Mouse (Mus musculus) brain, embryonic 18.5 days (tissue): Measurements from ENCODE around the gene Disp1.

ENCODE experiments used
- DNase-seq: peaks from one replicate; pipeline ENCODE4 v3.0.0-alpha.2; 2012; ENCODE audit warnings: low read depth, low spot score

The Disp1 gene

DNA sequence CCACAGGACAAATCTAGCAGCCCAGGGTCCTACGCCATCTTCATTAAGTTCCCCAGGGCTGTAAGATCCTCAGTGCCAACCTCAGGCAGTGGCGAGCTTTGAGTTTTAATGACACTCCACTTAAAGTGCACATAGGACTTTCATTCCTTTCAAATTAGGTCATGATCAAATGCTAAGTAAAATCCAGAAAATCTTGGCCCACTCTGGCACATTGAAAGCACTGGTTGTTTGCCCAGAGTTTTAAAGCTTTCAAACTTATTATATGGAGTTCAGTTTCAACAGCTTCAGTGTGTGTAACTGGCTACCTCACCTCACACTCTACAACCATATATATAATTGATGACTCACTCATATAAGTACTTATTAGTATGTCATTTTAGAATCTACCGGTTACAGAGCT, 87.9 kb downstream of the Disp1 start:
- DNase-seq, result no peak

DNA sequence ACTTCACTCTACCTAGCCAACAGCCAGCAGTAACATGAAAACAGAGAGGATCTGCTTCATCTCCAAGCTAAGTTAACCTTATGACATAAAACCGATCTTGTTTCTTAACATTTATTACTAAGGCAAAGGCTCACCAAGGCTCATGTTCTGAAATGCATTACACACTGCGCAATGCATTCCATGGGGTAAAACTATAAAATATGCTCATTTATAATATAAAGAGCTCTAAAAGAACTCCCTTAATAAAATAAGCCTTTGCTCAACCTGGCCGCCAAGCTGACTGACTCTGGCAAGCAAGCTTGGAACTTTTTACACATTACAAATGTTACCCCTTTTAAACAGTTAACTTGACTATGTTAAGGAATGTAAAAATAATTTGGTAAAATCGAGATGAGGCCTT, 94.1 kb downstream of the Disp1 start:
- no peak for DNase-seq

DNA sequence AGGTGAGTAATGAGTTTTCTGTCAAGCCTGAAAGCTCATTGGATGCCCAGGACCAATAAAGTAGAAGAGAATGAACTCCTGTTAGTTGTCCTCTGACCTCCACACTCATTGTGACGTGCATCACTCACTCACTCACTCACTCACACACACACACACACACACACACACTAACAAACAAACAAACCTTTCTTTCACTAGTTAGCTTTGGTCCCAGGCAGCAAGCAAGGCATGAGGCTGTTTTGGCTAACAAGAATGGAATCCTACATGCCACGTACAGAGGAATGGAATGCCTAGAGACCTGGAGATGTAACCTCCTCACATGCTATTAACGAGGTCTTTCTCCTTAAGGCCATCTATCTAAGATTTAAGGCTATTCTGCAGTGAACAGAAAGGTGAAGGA, 97.6 kb downstream of the Disp1 start:
- DNase-seq, result no peak

DNA sequence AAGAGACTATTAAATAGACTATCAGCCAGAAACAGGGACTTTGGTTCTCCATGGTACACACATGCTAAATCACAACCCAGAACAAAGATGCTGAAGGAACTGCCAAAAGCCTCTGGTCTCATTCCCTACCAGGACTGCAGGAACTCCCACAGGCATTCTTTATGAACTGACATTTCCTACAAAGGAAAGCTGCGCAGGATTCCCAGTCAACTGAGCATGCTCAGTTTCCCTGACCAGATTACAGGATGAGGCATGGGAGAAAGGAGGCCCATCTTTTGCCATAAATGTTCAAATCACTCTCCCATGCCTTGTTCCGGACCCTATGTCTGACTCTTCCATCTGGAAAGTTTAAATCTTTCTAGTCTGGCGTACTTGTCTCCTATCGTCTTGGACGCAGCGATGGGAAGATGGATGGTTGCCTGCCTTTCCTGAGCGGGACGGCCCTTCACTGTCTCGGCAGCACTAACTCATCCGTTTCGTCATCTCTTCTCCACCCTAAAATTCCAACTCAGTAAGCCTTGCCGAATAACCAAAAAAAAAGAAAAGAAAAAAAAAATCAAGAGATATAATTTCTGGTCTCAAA, 100.9 kb downstream of the Disp1 start:
- no peak for DNase-seq

DNA sequence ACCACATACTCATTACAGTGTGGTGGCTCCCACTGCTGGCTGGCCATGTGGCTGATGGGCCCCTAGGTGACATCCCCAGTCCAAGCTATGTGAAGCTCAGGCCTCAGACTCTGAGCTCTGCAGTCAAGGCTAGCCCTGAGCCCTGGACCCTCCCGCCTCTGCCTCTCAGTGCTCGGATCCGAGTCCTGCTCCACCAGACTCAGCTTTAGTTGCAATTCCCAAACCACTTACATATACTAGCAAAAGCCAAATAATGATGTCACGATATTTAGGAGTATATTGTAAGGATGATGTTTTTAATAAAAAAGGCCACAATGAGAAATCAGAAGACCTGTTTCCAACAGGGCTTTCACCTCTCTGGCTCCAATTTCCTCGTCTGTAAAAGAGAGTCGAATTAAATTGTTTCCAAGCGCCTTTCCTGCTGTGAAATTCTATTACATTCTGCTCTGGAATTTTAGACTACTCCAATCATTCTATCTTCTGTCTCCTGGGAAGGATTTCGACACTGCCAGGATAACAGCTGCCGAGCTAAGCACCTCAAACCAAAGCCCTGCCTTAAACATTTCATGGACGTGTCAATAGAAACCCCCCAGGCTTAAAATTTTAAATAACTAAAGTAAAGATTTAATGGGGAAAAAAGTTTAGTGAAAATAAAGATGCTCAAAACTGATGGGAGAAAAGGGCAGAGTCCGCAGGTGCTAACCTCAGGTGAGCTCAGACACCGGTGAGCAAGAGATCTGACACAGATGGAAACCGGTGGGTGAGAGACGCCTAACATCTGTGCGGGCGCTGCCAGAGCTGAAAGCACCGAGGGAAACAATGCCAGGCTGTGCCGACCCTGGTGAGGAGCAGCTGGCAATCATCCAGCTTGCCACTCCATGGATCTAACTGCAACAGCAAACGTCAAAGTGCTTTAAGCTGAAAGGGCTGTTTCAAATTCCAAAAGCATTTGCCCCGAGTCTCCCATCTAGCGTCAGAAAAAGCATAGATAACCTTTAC, 103.2 kb downstream of the Disp1 start:
- DNase-seq, result no peak

DNA sequence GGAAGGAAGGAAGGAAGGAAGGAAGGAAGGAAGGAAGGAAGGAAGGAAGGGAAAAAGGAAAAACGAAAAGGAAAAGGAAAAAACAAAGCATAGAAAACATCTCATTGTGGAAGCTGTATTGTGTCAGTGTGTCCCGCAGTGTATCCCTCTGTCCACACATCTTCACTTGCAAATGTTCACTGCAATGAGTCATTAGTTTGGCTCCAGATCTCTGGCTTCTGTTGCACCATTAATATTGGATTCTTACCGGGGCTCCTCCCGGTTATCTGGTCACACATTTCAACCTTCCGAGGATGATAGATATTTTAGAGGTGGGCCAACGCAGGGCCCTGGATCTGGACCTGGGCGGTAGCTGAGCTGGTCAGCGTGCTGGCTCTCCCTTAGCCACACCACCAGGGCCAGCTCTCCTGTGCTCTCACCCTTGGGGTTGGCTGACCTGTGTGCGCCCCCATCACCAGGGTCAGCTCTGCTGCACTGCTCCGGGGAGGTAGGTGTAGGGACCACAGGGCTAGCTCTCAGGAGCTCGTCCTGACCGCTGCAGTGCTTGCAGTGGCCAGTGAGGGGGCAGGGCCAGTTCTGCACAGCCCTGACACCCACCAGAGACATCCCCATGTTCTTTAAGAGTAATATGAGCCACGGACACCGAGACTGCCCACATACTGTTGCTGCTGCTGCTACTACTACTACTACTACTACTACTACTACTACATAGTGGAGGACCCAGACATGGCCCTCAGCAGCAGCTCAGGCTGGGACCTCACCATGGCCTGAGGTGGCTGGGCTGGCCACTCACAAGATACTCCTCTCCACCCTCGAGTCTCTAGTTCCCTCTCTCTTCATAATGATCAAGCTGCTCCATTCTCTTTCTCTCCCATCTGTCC, 104.1 kb downstream of the Disp1 start:
- DNase-seq, result no peak

DNA sequence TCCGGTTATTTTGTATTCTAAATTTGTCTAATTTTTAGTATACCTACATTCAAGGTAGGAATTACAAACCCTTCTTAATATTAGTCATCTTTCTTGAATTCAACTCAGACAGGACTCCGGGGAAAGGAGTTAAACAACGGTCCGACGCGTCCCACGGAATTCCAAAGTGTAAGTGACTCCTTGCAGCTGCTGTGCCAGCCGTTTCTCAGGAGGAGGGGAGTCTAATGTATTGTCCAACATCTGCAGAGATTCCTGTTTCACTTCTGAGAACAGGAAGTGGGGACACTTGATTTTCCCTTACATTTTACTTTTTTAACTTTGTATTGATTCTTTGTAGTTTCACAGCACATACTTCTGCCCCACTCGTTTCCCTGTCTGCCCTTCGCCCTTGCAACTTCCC, 104.9 kb downstream of the Disp1 start:
- no peak for DNase-seq

DNA sequence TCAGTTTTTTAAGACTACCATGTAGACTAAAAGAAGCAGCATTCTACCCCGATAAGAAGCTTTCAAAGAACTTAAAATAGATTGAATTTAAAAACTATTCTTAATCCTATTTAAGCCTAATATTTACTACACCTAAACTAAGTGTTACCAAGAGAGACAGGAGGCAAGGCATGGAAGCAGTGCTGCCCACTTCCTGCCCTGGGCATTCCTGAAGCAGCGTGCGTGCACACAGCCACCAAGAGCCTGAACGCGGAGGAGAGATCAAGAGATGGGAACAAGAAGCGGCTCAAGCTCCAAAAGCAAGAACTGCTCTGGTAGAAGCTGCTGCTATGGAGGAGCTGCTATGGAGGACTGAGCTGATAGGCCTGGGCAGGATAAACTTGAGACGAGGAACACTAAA, 106.2 kb downstream of the Disp1 start:
- no peak for DNase-seq

DNA sequence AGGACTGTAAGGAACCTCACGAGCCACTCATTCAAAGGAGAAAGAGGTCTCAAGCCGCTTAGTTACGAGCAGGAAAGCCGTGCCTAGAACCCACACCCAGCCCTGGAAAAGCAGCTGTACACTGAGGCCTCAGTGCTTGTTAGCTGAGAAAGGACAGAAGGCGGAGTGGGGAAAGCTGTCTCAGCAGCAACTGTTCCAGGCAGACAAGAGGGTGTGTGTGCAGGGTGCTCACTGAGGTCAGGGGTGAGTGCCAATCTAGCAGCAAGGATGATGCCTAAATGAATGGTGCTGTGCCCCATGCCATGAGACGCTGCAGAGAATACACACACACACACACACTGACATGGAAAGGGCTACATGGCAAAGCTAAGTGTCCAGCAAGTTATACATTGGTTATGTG, 106.8 kb downstream of the Disp1 start:
- no peak for DNase-seq

DNA sequence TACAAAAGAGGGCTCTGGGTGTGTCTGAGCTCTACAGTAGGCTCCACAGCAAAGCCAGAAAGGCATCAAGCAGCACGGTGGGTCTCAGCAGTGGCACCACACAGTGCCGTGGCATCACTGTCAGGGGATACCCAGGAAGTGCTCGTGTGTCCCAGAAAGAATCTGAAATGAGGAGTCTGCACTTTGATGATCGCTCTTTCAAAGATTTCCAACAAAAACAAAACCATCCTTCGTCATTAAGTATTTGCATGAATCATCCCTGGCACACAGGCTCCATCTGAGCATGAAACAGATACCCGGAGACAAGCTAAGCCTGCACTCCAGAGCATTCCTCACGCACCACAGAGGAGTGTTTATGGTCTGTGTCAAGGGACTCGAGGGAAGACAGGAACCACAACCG, 107.8 kb downstream of the Disp1 start:
- no peak for DNase-seq

DNA sequence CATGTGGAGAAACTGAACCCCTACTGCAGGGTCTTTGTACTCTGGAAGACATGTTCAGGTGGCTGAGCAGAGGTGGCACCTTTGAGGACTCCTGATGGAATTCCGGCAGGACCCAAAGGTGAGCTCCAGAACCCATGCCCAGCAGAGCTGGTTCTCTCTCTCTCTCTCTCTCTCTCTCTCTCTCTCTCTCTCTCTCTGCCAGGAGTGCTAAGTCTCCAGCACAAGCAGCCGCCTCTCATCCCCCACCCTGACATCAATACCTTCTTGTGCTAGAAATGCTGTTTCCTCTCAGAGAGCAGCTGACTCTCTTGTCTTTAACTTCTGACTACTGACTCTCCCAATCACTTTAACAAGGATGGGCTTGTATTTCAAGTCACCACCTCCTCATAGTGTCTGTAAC, 113.8 kb downstream of the Disp1 start:
- no peak for DNase-seq

DNA sequence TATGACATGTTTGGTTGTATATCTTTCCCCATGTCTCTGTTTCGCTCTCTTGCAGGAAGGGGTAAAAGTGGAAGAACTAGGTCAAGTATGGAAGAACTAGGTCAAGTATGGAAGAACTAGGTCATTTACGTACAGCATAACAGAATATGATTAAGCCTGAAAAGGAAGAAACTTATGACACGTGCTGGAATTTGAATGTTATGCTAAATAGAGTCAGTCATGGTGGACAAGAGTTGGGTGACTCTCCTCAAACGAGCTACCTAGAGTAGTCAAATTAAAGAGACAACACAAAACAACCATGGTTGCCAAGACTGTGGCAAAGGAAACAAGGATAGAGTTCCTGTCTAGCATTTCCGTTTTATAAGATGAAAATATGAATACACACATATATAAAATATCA, 116.6 kb downstream of the Disp1 start:
- DNase-seq, result no peak

DNA sequence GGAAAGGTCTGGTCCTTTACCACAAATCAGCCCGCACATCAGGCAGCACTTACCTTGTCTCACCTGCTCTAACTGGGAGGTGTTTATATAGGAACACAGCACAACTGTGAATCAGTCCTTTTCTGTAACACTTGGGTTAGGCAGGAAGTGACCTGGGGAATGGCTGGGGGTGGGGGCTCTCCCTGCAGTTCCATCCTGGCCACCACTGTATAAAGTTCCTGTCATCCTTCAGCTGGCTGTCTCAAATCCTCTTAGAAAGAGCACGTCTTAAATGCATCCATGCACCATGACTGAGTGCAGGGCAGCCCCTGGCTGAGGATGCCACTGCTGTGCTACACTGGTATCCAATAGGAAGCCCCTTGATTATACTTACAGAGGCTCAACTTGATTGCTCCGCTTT, 118.5 kb downstream of the Disp1 start:
- DNase-seq, result no peak

DNA sequence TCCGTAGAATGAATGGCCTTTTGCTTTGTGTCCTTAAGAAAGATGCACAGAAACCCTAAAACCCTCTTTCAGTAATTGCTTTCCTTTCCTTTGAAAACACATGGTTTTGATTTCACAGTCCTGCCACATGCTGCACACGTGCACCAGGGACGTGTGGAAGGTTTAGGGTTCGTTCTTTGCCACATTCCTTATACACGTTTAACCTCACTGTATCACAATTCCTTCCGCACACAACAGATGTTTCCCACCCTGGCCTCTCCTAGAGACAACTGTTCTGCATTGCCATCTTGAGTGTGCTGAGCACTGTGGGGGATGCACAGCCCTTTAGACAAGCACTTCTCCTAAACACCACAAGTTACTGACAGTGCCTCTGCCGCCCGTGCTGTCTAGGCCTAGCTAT, 119.2 kb downstream of the Disp1 start:
- DNase-seq, result no peak

DNA sequence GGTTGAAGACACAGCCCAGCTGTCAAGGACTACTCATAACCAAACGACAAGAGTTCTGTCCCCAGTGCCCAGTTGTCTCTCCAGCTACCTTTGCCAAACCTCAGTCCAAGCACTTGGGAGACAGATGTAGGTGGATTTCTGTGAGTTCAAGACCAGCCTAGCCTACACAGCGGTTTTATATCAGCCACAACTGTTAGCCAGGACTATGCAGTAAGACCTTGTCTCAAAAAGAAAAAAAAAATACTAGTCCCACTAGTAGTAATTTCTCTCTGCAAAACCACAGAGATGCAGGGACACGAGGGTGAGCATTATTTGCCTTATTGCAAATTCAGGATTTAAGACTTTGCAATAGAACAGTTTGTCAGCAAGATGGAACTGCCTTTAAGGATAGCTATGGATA, 120.0 kb downstream of the Disp1 start:
- no peak for DNase-seq

DNA sequence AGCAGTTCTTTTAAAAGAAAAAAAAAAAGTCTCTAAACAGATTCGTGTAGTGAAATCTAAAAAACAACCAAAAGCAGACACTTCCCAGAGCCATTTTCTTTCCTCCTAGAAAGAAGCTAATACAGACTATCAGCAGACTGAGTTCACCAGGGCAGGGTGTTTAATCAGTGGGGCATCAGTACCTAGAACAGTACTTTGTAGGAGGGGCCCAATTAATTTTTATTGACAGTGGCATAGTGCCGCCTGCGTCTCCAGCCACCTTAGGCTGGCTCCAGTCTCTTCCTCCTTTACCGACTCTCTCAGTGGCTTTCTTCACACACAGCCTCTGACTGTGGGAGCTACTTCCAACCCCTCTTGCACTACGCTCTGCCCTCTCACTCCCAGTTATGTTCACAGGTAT, 121.1 kb downstream of the Disp1 start:
- DNase-seq, result no peak

DNA sequence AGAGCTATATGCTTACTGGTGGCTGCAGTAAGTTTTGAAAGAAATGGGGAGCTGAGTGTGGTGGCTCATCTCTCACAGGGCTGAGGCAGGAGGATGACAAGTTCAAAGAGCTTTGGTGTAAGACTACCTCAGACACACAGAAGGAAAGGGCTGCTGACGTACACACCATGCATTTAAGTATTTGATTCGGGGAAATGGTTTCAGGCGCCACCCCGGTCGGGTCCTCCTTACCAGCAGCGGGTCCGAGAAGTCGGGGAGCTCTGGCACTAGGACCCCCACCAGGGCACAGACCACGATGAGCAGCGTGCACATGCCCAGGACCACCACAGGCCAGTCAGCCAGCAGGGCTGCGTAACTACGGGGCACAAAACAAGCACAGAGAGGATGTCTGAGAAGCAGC, 121.6 kb downstream of the Disp1 start:
- DNase-seq, result no peak

DNA sequence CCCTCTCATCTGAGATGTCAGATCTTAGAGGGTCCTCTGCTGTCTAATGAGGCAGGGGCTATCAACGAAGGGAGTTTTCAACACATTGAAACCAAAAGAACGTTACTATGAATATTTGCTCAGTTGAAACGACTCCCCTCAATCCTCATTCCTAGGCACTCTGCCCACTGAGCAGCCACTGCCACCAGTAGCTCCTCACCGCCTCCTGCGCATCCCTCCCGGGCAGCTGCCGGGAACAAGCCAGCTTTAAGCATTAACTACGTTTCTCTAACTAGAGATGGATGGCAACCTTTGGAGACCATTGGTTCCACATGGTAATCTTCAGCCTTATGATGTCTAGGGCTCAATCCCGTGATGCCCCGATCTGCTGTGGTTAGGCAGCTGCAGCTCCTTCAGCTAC, 123.7 kb downstream of the Disp1 start:
- no peak for DNase-seq

DNA sequence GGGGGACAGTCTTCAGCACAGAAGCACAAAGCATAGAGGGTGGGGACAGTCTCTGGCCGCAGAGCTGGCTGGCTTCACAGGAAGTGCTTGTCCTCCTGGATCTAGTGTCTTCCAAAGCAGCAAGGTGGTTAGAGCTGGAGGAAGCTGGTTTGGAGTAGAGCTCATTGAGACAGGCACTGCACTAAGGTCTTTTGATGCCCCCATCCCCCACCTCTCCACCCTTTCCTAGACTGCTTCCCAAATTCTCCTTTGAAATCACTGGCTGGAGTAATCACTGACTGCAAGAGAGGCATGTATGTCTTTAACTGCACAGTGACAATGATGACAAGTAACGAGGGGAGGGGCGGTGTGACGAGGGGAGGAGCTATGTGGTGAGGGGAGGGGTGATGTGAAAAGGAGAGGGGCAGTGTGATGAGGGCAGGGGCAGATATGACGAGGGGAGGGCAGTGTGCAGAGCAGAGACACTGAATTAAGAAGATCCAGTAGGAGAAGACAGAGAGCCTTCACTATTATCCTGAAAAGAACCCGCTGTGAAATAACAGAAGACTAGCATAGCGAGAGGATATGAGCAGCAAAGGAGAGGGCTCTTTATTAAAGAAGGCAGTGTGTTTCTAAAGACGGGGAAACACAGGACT, 125.8 kb downstream of the Disp1 start:
- no peak for DNase-seq

DNA sequence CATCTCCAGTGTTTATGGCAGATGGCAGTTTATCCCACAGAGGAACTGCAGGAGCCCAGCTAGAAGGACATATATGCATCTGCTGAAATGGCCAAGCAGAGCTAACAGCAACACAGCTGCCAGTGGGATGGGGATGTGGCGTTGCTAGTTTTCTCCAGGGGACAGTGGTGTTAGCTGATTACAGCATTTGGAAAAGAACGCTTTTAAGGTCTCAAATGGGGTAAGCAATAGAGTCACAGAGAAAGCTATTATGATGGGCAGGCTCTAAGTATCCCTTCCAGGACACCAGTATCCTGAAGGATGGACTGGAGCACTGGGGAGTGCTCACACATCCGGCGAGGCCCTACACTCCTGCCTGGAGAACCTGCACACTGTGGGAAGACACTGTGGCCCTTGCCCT, 129.0 kb downstream of the Disp1 start:
- no peak for DNase-seq

DNA sequence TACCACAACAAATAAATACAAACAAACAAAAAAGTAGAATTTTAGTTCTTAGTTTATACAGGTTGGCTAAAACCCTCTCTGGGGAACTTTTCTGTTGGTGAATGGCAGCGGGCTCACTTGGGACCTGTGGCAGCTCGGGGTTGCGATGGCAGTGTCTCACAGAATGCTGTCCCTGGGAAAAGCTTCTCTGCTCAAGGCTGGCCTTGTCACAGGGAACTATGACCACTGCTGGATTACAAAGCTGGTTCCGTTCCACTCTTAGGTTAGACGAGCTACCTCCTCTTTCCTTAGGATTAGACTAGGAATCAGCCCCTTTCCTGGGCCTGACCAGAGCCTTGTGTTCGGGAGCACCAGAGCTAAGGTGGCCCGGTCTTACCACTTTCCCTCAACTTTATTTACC, 130.1 kb downstream of the Disp1 start:
- no peak for DNase-seq

DNA sequence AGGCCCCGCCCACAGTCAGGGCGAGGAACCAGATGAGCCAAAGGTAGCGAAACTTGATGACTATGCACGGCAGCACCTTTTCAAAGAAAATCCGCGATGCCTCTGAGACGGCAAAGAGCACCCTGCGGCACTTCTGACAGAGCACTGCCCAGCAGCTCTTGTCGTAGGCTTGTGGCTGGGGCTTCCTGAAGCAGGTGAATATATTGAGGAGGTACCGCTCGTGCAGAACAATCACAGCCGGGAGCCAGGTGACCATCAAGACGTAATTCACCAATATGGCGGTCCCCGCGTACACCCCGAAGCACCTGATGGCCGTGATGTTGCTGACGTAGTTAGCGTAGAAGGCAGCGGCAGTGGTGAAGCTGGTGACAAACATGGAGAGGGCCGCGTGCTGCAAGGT, 132.7 kb downstream of the Disp1 start:
- DNase-seq, result no peak
